Mouse (Mus musculus): ENCODE results near the gene Cd68.

The Cd68 gene

DNA sequence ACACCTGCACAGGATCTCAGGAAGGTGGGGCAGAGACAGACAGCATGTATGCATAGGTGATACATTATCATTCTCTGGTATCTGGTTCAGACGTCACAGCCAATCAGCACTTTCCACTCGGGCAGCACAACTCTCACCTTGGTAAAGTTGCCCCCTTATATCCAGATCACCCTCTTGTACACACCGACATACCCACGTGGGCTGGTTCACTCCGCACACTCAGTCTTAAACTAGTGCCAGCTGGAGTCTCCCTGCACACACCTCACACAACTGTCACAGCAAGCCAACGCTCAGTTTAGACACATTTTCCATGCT lies 29.1 kb upstream of the Cd68 start:
- in situ Hi-C loops (cut with MboI) = no loop called here

DNA sequence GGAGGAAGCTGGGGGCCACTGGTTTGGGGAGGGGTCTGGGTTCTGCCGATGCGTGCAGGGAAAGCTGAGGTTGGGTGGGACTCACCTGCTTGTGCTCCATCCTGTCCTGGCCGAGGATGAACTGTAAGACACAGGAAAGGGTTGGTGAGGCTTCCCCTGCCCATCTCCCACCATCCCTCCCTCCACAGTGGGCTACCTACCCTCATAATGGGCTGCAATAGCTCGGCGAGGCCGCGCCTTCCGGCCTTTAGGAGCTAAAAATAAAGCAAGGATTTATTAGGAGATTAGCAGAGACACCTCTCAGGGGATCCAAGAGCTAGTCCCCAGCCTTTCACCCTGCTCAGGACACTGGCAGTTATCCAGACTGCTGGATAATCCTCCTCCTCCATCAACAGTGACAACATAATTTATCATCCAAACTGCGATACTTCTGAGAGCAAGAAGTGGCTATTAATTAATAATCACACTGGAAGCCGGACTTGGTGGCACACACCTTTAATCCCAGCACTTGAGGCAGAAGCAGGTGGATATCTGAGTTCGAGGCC lies 27.5 kb upstream of the Cd68 start:
- in situ Hi-C loops (cut with MboI) = no loop called here

DNA sequence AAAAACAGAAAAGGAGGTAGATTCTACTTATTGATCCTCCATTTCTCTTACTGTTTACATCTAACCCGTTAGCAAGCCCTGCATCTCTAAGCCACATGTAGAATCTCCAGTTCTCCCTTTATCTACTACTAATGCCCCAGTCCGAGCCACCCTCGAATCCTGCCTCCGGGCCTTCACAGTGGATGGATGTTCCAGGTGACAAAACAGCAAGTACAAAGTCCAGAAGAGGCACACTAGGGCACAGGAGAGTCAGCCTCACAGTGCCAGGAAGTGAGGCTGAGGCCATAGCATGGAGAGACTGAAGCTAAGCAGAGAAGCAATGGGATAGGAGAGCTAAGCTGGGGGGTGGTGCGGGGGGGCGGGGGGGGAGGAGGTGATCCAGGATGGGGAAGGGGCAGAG lies 26.9 kb upstream of the Cd68 start:
- in situ Hi-C loops (cut with MboI) = no loop called here

DNA sequence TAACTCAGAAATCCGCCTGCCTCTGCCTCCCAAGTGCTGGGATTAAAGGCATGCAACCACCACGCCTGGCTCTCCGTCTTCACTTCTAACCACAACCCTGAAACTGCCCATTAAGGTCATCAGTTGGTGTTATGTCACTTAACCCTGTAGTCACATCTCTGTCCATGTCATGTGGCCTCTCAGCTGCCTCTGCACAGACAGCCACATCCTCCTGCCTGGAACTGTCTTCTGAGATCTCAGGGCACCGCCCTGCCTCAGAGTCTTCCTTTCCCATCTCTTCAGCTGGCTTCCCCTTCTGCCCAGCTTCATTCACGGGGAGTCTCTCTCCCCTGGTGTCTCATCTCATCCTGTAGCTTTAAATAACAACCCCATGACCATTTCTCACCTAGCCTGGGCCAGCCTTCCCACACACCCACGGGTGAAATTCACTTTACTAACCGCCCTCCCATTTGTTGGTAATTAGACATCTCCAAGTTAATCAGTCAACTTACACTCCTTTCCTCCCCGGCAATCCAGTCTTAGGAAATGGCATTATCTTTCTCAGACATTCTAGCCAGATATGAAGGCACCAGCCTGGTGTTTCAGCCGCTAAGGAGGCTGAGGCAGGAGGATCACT lies 26.4 kb upstream of the Cd68 start:
- in situ Hi-C loops (cut with MboI) = no loop called here

DNA sequence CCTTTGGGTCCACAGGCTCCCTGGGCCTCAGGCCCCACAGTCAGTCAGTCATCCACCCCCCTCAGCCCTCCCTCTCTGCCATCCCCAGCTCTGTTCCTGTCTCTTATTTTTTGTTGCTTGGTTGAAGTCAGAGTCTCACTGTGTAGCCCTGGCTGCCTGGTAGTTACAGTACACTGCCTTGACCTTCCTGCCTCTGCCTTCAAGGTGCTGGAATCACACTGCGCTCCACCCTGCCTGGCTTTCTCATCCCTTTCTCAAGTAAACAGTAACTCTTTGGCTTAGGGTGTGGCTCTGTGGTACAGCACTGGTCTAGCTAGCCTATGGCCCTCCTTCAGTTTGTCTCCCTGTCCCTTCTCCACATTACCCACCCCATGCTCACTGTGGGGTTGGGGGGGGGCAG lies 23.9 kb upstream of the Cd68 start:
- in situ Hi-C loops (cut with MboI) = no loop called here

DNA sequence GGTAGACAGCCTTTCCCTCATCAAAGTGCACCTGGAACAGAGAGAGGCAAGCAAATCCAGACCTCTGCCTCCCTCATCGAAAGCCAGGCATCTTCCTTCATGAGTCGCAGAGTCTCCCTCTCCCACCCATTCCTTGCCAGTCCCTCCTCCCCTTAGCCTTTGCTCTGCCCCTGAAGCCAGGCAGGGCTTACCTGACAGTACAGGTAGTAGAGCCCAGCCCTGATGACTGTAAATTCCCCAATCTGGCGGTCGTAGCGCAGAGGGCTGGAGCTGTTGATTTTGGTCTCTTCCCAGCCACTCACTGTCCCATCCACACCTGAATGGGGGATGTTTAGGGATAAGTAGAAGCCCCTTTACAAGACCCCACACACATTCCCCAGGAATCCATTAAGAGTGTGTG lies 21.1 kb upstream of the Cd68 start:
- in situ Hi-C loops (cut with MboI) = no loop called here

DNA sequence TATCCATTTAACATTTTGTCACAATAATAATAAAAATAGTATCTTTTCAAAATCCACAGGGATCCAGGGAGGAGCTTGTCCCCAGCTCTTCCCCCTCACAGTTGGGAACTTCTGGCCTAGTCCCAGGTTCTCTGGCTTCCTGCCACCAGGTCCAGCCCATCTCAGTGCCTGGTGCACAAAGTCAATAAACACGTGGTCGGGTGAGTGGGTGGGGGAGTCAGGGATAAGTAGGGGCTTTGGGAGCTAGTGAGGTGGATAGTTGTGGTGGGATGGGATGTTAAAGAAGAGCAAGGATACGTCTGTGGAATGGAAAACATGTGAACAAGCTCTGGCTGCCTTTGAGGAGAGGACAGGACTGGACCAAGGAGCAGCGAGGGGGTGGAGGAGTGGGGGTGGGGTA lies 20.4 kb upstream of the Cd68 start:
- in situ Hi-C loops (cut with MboI) = no loop called here

DNA sequence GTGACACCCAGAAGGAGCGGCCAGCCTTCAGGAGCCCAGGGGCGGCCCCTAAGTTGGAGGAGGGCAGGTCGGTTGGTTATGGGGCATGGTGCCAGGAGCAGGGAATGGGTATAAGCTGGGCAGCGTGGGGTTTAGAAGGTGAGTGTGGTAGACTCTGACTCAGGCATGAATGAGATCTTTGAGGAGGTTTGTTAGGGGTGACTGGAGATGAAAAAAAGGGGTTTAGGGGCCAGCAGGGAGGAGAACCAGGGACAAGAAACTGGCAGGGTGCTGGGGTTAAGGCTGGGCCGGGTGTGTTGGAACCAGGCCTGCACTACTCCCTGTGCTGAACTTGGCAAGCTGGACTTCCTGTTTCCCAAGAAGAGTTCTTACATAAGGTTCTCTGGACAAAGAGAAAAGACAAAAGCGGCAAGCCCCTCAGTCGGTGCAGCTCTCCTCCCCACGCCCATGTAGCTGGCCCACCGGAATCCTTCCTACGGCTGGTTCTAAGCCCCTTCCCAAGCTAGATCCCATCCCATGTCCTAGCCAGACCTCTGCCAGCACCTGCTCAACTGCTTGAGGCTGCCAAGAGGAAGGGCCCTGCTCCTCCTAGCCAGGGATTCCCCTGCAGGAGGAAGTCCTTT lies 19.7 kb upstream of the Cd68 start, which contains the start of gene Tnfsf13:
Gene Tnfsf13 (minus strand): TSS at position 259 of the 623 bp plus-strand sequence.
- in situ Hi-C loops (cut with MboI) = no loop called here

DNA sequence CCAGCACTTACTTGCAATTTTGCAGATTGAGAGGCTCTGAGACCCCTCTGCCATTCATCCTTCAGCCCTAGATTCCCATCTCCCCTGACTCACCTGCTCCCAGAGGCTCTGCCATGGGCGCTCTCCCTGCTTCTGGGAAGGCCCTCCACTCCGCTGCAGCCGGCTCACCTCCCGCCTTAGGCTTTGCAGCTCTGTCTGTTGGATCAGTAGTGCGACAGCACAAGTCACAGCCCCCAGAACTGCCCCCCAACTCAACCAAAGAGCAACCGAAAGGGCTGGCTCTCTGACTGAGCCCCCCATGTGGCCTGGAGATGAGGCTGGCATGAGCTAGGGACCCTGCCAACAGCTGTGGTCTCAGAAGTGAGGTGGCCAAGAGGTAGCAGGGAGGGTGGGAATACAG lies 19.0 kb upstream of the Cd68 start:
- in situ Hi-C loops (cut with MboI) = no loop called here

DNA sequence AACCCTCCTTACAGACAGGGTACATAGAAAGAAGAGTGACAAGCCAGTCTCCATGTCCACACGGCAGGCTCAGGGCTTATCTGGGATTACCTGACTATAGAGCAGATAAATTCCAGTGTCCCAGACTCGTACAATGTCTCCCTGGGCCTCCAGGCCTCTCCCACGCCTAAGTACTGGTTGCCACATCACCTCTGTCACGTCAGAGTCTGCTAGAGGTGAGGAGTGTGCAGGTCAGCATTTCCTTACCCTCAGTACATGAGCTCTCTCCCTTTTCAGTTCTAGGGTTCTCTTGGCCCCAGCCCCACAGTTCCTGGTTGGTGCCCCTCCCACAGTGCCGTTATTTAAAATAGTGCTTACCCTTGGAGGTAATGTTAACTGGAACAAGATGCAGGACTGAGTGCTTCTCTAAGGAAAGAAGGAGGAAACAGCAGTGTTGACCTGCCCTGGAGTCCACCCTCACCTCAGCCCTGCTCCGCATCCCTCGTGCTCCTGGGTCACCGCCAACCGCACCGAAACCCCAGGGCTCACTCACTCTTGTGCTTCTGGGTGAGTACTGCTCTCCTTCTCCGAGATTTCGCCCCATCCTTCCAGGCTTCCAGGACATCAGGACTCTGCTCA lies 18.3 kb upstream of the Cd68 start:
- in situ Hi-C loops (cut with MboI) = no loop called here

DNA sequence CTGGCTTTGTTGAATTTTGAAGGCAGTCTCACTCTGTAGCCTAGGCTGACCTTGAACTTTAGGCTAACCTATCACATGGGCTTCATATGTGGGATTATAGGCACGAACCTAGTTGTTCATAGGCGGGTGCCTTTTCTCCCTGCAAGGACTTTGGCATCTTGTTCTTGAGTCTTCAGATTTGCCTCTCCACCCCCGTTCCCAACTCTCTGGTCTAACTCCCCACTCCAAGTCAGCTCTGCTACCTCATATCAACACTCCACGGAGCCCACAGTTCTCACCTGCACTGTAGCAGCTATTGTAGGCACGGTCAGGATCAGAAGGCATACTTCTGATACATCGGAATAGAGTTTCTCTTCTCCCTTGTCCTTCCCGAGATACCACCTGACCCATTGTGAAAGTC lies 17.6 kb upstream of the Cd68 start:
- in situ Hi-C loops (cut with MboI) = no loop called here

DNA sequence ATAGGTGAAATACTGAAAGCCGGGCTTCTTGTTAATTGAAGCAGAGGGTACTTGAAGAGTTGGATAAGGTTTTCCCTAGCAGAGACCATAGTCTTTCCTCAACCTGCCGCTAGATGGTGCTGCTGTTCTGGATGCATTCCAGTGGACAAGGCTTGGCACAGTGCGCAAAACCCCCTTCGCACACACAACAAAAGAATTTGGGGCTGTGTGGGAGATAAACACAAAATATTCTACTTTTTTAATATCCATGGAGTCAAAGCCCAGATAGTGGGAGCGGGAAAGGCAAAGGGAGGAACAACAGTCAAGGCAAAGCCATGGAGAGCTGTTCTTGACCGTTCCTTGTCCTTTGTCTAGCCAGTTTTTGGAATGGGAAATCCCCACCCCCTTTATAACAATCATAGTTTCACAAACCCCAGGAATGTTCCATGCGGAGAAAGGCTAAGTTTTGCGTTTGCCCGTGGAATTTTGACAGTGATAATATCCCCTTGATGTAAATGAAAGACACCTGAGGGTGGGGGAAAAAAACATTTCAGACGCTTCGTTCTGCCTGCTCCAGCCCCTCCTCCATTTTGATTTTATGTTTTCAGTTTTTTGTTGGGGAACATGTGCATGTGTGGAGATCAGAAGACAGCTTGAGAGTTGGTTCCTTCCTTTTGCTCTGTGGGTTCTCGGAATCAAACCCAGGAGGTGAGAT lies 17.0 kb upstream of the Cd68 start:
- in situ Hi-C loops (cut with MboI) = no loop called here

DNA sequence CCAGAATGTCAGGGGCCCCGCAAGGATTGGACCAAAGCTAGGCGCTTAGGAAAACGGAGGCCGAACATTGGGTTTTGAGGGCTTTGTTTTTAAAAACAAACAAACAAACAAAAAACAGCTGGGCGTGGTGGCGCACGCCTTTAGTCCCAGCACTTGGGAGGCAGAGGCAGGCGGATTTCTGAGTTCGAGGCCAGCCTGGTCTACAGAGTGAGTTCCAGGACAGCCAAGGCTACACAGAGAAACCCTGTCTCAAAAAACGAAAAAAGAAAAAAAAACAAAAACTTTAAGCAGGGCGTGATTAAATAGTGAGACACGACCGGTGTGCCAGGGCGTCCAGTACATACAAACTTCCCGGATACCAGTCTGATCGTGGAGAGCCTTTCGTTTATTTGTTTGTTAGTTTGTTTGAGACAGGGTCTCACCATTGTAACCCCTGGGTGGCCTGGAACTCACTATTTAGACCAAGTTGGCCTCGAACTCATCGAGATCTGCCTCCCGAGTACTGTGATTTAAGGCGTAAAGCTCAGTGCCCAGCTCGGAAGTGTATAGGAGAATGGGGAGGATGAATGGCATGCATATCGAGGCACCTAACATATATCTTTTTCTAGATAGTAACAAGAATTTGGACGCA lies 16.4 kb upstream of the Cd68 start:
- in situ Hi-C loops (cut with MboI) = no loop called here

DNA sequence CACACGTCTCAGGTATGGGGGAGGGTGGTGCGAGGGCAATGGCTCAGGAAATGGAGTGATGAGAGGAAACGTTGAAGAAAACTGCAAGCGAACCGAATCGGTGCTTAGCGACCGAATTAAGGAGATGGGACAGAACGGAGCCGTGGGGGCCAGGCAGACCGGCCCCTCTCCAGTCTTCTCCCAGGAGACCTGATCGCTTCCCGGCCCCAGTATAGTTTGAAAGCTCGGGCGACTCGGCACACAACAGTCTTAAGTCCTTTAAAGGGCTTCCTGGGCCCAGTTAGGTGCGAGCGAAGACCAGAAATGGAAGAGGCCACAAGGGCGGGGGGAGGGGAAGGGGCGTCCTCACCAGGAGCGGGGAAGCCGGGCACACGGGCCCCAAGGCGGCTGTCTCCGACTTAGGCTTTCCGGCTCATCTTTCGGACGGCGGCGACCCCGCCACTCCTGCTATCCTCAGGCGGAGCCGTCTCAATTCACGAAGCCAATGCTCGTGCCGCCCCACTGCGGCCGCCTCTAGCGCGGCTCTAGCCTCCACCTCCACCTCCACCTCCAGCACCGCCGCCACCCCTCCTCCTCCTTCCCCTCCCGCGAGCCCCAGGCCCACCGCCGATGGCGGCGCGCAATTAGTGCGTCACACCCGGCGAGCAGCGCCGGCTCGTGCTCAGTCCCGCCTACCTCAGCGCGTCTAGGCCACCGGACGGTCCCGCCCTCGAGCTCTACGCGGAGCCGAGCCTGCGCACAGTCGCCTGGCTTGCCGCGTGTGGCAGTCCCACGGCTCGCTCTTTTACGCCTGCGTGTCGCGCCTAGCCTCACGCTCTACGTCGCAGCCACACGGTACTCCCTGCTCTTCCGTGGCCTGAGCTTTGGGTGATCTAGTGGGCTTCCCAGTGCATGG lies 15.6 kb upstream of the Cd68 start, which contains the start of gene Senp3:
Gene Senp3 (minus strand): TSS at position 771 of the 895 bp plus-strand sequence.
- in situ Hi-C loops (cut with MboI) = no loop called here

DNA sequence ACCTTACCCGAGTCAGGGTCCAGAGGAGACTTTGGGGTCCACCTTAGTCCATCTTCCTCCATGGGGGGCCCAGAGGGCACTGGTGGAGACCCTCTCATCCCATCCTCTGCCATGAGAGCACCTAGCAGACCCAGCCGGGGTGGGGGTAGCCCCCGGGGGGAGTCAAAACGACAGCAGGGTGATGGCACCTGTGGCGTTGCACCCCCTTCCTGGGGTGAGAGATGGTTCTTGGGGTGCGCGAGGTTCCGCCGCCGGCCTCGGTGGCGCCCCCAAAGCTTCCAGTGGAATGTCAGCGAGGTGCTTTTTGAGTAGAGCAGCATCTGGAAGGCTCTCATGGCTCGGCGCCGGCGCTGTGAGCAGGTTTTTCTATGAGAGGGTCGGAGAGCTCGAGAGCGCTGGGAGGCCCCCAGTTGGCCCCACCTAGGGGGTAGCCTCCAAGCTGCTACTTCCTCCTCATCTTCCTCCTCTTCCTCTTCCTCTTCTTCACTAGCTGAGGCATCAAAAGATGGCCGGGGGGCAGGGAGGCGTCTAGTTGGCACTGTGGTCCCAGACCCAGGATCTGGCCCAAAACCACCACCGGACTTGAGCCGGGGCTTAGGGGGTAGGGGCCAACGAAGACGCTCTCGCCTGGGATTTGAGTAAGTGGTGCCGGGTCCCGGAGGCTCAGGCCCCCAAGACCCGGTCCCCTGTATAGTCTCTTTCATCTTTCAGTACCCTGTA lies 14.3 kb upstream of the Cd68 start:
- in situ Hi-C loops (cut with MboI) = no loop called here

DNA sequence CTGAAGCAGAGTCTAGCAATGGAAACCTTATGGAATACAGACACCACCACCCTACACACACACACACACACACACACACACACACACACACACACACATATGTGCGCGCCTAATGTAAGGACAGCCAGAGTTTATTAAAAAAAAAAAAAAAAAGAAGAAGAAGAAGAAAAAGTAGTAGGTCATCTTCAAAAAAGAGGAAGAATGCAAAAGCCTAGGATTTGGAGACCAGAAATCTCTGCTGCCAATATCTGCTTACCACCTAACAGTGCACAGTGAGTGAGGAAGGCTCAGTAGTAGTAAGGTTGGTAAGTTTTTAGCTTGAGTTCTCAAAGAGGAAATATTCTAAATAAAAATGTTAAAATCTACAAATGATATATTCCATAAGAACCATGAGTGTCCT lies 13.2 kb upstream of the Cd68 start:
- in situ Hi-C loops (cut with MboI) = no loop called here

DNA sequence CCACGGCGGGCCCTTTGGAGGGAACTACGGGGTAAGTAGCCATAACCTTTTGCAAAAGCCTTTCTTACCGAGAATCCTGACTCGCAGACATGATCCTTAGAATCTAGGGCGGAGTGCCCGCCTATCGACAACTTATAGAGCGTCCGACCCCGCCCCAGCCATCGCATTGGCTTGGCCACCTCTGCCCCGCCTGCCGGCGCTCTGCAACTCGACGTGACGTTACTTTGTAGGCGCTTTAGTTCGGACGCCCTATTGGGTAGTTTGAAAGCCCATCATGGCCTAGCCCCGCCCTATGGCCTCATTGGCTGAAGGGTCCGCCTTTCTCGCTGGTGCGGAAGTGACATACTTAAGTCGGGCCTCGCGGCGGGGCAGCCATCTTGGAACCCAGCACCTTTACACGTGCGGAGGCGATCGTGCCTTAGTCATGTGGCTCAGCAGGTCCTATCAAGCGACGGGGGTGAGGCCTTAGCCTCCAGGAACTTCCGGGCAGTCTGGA lies 6.3 kb upstream of the Cd68 start, which contains the start of gene Eif4a1:
Gene Eif4a1 (minus strand): TSS at position 213 of the 496 bp plus-strand sequence.
- in situ Hi-C loops (cut with MboI) = no loop called here

DNA sequence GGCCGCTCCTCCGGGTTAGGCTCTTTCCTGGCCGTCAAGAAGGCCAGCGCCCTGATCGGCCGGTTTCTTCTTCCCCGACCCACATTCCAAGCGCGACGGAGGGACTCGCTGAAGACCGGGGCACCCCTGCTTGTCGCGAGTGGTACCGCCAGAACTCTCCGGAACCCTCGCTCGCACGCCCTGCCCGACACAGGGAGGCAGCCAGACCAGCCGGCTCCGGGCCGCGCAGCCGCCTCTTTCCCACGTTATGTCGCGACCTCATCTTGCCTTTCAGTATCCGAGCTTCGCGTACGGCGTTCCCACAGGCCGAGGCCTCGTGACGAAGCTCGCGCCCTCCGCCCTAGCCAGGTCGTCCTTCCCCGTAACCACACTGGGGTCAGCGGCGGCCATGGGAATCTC lies 5.8 kb upstream of the Cd68 start:
- in situ Hi-C loops (cut with MboI) = no loop called here

DNA sequence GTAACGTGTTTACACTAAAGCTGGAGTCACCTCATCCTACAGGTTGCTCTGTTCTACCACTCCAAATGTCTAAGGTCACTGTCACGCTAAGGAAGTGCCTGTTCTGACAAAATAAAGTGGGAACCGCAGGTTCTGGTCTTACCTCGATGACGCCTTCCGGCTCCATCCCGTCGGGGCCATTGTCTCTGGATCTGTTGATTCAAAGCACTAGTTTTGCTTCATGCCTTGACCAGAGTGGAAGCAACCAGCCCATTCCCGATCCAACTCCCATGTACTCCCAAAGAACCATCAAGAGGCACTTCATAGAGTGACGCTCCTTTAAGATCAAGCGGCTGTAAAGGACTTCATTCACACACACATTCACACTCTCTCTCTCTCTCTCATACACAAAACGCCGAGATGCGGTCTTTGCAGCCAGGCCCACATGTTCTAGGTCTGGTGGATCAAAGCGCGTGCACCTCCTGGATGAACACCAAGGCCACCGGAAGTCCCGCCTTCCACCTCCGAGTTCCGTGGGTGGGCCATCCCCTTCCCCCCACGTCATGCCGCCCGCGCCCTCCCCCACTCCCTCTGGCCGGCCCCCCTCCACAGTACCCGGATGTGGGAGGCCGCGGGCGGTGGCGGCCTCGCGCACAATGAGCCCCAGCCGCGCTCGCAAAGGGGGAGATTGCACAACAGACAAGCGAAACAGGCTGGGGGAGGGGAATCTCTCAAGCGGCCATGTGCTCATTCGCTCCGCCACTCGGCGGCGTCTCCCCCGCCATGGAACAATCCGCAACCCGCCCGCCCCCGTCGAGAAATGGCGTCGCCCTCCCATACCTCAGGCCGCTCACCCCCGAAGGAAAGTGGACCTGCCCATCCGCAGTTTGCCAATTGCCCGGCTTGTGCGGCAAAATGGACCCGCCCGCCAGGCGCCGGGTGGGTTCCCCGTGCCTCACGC lies 5.1 kb upstream of the Cd68 start:
- in situ Hi-C loops (cut with MboI) = no loop called here
